Mouse (Mus musculus) spleen, embryonic (tissue): ENCODE results near the gene Vash2.

Source experiments
- CTCF ChIA-PET: fragments of 350-600 bp; sonication (Branson Sonifier 250); formaldehyde crosslinking; loops from one replicate; lab custom pipeline; 2022; lab: Charles Lee

The Vash2 gene

DNA sequence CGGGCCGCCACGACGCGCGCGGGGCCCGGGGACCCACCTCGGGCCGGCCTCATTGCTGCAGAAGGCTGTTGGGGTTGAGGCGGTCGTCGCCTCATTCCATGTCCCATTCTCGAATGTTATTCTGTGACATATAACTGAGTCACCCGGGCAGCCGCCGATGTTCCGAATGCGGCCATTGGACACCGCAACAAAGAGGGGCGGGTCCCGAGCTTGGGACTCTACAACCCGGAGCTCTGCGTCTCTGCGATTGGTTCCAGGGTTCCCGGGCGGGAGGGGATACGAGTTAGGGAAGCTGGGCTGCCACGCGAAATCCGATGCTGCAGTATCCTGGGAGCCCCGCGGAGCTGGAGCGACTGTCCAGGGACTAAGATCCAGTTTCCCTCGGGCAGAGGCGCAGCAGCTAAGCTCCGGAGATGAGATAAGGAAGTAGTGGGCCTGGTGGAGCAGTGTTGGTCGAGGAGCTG, at the start of gene Vash2:
TSS of gene Vash2 (minus strand) at position 197 of the 464 bp plus-strand sequence.
- CTCF ChIA-PET: interaction anchor here (0.6 to 0.7 kb wide), 2 partner anchors 10 to 776 kb away, joined by 3 read pairs; no protein-coding TSS in a partner anchor

DNA sequence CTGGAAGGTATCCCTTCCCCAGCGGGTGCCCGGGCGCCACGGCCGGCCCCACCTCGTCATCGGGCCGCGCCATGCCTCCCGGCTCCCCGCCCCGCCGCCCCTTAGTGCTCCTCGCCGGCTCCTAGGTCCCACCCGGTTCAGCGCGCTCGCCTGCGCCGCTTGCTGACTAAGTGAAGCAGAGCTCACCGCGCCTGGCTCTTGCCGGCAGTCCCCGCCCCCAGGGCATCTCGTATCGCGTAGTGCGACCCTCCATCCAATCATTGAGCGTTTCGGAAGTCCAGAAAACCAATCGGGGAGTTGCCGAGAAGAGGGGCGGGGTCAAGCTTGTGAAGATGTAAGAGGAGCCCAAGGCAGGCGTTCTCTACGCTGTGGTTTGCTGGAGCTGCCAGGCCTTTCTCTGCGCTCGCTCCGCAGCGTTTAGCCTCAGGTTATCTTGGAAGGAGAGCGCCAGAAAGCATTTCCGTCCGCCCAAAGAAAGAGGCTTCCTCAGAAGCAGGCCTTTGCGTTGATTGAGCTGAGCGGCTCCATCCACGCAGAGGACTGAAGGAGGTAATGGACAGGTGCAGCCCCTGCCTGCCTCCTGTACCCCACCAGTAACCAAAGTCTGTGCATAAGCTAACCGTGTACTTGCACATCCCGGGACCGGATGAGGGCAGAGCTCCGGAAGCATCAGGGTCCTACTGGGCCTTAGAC, 47.1 kb upstream of the Vash2 start, which contains the start of gene Flvcr1:
TSS of gene Flvcr1 (minus strand) at position 138 of the 693 bp plus-strand sequence.
- CTCF ChIA-PET: interaction anchor here (0.6 kb wide), 1 partner anchor 196 kb away, joined by 3 read pairs; no protein-coding TSS in a partner anchor

DNA sequence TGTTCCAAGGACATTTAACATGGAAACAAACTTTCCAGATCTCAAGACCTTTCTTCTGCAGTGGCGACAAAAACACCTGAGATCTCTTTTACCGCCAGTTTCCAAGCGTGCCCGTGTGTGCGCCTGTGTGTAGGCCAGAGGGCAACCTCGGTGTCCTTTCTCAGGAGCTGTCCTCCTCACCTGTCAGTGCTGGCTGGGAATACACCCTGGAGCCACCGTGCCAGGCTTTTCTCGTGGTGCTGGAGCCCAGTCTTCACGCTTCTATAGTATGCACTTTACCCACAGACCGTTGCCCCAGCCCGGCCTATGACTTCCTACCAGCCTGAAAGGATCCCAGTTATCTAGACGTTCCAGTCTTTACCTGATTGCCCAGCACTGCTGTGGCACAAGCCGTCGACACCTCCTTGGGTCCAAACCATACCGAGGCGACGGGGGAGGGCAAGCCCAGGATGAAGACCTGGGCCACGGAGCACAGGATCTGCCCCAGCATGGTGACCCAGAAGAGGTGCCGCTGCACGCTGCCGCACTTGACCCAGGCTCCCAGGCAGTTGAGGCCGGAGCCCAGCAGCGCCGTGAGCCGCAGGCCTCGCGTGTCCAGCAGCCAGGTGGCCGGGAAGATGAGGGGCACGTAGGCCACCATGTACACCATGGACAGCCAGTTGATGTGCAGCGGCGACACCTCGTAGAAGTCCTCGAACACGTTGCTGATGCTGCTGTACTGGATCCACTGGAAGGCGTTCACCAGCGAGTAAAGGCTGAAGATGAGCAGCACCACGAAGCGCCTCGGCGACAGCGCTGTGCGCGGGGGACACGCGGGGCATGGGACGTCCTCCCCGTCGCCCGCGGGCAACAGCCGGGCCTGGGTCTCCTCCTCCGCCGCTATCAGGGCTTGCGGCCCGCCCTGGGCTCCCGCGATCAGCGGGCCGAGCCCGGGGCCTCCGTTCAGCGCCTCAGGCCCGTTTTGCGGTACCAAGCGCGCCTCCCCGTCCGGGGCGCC, 46.2 kb upstream of the Vash2 start:
- CTCF ChIA-PET: no interaction called here

DNA sequence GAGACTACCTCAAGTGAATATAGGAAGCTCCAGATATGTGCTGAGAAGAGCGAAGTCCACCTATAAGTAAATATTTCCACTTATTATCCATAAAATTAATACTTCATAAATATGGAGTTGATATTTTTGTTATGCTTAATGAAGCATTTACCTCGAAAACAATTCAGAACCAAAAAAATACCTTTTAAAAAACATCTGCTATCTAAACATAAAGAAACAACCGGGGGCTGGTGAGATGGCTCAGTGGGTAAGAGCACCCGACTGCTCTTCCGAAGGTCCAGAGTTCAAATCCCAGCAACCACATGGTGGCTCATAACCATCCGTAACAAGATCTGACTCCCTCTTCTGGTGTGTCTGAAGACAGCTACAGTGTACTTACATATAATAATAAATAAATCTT, 44.7 kb upstream of the Vash2 start:
- CTCF ChIA-PET: interaction anchor here (0.7 kb wide), 1 partner anchor 15 kb away, joined by 3 read pairs; no protein-coding TSS in a partner anchor

DNA sequence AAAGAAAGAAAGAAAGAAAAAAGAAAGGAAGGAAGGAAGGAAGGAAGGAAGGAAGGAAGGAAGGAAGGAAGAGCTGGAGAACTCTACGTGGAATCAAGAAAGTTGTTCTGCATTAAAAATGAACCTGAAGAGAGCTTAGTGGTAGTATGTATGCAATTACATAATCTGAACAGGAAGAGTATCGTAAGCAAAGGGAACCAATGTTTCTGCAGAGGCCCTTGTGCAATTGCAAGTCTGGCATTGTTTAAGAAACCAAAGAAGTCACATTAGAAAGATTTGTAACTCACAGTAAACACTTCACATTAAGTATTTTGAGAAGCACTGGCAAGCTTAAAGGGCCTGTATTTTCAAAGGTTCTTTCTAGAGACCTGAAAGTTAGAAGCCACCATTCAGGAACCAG, 44.0 kb upstream of the Vash2 start:
- CTCF ChIA-PET: interaction anchor here (0.7 kb wide), 1 partner anchor 14 kb away, joined by 3 read pairs; no protein-coding TSS in a partner anchor

DNA sequence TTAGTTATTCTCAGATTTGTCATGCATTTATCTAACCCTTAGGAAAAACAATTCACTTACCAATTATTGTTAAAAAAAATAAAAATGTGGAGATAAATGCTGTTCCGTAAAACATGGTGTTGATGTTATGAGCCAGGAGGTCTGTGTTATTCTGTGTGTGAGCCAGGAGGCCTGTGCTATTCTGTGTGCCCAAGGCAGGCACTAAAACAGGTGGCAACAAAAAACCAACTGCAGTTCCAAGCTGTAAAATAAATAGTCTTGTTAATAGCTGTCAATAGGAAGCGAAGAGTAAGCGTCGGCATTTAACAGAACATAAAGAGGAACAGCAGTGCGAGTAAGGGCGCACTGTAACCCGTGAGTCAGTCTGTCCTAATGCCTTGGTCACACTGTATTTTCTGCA, 41.9 kb upstream of the Vash2 start:
- CTCF ChIA-PET: no interaction called here

DNA sequence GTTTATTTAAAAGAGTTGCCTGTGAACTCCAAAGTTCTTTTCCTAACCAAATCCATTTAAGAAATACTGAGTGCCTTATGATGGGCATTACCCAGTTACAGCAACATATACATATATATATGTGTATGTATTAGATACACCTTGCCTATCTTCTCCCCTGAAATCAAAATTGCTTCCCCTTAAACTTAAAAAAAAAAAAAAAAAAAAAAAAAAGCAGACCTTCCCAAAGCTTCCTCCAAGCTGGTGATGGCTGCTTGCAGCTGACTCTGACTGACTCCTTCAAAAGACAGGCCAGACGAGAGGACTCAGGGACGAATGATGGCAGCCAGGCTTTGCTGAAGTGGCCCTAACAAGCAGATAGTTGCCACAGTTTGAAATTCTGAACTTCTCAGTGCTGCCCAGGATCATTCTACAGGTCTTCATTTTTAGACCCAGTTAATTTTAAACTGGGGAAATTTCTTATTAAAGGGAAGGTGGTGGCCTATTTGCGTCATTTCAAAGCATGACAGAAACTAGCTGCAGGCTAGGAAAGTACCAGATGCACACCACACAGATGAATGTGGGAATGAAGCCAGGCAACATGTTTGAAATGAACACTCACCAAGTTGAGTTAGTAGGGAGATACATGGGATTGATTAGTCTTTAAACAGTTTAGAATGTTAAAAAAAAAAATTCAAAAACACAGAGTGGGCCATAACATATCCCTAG, 41.3 kb upstream of the Vash2 start:
- CTCF ChIA-PET: interaction anchor here (0.6 kb wide), 1 partner anchor 795 kb away, joined by 4 read pairs; no protein-coding TSS in a partner anchor

DNA sequence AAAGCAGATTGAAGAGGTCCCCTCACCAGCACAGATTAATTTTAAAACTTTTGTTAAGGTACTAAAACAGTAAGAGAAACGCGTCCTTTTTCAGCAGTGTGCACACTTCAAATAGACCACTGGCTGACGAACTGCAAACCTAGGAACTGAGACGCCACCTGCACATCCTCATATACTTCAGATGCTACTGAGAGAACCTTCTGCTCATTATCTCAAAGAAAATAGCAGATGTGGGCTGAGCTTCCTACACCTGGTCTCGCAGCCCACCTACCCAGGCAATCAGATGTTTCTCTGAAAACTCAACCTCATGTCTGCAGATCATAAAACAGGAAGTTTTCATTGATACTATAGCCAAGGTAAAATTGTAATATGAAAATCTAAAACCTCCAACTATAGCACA, 40.7 kb upstream of the Vash2 start:
- CTCF ChIA-PET: interaction anchor here (0.9 kb wide), 1 partner anchor 18 kb away, joined by 3 read pairs; no protein-coding TSS in a partner anchor

DNA sequence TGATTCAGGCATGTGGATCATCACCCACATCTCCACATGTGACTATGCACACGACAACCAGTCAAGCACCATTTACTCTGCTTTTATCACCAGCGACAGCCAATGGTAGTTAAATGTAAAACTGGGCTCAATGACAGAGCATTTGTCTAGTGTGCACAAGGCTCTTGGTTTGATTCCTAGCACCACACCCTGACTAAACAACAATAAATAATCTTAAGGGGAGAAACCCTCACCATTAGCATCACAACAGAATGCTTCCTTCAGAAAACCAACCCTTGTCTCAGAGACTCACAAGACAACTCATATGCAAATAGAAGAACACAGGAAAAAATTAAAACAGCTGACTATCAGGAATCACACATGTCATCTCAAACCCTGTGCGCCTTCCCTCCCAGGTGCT, 35.2 kb upstream of the Vash2 start:
- CTCF ChIA-PET: no interaction called here

DNA sequence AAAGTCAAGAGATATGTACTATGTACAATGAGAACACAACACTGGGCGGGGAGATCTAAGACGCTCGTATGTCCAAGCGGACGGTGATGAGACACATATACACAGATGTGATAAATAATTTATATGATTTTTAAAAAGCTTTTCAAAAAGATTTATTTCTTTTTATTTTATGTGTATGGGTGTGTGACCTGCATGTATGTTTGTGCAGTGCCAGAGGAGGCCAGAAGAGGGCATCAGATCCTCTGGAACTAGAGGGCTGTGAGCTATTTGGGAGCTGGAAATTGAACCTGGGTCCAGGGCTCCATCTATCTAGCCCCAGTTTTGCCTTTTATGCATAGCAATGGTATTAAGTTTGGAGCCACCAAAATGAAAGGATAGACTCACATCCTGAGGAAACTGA, 29.6 kb upstream of the Vash2 start:
- CTCF ChIA-PET: interaction anchor here (1.1 kb wide), 1 partner anchor 15 kb away, joined by 3 read pairs; no protein-coding TSS in a partner anchor

DNA sequence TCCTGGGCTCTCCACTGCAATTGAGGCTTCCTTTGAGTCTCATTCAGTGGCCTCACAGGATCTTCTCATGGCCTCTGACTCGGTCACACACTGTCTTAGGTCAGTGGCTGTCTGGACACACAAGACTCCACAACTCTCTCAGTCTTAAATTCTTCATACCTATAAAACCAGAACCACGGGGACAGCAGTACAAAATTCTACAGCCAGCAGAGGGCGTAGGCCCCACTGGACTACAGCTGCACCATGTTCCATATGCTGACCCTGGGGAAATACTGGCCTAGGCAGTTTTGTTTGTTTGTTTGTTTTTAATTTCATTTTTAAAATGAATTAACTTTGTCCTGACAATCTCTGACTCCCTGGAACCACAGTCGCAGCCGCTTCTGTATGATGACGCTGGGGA, 23.1 kb upstream of the Vash2 start:
- CTCF ChIA-PET: interaction anchor here (0.7 kb wide), 1 partner anchor 310 kb away, joined by 3 read pairs; no protein-coding TSS in a partner anchor

DNA sequence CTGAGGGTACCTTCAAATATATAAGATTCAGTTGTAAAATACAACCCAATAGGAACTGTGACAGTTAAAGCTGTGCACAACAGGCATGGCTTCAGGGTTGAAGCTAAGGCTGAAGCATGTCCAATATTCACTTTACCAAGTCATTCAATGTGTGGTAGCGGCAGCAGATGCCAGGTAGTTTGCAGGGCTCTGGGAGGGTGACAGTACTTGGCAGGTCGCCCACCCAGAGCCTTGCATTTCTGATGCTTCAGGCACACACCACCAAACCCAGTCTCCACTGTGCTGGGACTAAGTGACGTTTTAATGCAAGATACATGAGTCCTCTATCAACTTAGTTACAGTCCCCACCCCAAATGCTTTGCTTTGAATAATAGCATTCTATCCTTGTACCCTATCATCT, 21.6 kb upstream of the Vash2 start:
- CTCF ChIA-PET: no interaction called here

DNA sequence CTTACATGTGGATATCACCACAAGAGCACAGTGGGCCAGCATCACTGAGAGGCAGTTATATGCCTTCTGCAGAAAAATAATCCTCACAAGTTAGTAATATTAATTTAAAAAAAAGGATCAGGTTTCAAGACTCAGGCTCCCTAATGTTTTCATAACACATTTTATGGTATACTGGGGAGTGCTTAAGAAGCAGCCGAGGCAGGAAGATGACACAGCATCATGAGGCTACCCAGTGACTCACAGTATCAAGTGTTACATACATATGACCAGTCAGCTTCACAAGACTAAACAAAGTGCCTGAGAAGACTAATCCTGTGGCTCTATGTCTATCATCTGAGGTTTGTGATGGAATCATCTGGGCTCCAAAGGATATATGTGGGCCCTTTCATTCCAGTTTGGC, 18.9 kb upstream of the Vash2 start:
- CTCF ChIA-PET: no interaction called here

DNA sequence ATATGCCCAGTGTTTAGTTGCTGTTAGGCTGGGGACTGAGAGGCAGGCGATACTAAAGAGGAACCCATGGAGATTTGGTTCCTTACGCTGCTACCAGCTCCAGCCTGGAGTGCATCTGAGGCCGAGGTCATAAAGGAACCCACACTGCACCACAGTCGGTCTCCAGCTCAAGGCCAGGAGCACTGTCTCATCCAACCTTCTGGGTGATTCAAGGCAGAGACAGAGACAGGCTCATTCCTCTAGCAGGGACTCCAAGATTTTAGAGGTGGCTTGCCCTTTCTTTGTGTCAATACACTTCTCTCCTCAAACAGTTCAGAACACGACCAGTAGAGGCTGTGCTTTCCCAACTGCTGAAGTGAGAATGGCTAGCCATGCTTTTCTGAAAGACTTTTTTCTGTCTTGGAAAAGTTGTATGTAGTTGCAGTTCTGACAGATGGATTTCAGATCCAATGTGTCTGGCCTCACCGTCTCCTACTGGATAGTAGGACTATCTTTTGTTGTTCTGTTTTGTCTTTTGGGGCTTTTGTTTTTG, 17.3 kb upstream of the Vash2 start:
- CTCF ChIA-PET: no interaction called here

DNA sequence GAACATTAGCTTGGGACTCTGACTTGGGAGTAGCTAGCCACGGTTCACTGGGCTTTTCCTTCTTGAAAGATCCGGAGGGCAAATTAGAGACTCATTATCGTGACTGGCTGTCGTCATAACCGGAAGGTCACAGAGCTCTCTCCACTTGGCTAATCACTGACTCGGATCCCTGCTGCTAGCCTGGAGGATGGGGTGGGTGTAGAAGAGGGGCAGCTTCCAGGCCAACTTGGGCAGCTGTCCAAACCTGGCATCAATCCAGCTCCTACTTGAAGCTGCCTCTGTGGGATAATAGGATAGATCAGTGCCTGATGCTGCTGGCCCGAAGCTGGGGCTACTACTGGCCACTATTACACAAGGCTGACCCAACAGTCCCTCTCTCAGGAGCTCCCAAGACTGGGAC, 16.5 kb upstream of the Vash2 start:
- CTCF ChIA-PET: no interaction called here

DNA sequence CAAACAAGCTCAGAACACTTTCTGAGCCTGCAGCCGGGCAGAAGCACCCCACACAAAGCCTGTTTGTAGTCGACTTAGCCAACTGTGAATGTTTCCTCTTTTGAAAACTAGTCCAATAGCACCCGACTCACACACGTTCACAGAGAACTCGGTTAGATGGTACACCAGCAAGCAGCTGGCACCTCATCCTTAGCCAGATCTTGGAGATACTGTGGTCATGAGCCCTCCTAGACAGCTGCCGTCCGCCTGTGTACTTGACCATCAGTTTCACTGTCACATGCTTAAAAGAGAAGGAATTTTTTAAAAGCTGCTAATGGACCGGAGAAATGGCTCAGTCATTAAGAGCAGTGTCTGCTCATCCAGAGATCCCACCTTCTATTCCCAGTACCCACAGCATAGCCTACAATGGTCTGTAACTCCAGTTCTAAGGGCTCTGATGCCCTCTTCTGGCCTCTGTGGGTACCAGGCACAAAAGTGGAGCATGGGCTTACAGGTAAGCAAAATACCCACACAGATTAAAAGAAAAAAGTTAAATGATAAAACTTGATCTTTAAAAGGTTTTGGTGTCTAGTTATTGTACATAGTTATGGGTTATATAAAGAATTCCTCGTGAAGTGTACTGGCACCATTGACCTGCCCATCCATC, 10.5 kb upstream of the Vash2 start:
- CTCF ChIA-PET: interaction anchor here (0.7 kb wide), 1 partner anchor 46 kb away, joined by 3 read pairs; no protein-coding TSS in a partner anchor

DNA sequence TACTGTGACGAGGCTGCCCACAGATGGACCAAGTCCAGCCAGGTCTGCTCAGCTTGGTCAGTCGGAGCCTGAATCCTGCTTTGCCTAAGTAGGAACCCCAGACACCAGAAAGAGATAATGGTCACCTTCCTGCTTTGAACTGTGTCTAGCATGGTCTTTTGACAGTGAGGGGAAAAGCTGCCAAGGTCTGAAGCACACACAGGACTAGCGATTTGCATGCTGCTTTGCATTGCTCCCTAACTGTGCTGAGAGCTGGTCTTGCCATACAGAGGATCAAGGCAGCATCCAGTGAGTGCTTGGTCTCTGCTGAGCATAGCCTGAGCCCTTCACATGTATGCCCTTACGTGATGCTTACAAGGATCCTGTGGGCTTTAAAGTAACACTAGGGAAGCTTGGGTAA, 2.3 kb upstream of the Vash2 start:
- CTCF ChIA-PET: no interaction called here

DNA sequence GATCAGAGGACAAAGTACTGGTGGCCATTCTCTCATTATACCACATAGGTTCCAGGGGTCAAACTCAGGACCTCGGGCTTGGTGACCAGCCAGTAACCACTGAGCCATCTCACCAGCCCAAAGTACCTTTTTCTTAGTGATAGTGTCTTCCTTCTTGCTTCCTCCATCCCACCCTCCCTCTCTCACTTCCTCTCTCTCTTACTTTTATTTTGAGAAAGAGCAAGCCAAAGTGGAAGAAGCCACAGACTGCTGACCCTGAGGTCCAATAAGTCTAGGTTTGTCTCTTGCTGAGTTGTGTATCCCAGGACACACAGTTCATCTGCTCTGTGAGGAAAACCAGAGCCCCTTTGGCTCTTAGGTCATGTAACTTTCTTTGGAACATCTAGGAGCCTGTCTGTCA, 1.4 kb upstream of the Vash2 start:
- CTCF ChIA-PET: no interaction called here

DNA sequence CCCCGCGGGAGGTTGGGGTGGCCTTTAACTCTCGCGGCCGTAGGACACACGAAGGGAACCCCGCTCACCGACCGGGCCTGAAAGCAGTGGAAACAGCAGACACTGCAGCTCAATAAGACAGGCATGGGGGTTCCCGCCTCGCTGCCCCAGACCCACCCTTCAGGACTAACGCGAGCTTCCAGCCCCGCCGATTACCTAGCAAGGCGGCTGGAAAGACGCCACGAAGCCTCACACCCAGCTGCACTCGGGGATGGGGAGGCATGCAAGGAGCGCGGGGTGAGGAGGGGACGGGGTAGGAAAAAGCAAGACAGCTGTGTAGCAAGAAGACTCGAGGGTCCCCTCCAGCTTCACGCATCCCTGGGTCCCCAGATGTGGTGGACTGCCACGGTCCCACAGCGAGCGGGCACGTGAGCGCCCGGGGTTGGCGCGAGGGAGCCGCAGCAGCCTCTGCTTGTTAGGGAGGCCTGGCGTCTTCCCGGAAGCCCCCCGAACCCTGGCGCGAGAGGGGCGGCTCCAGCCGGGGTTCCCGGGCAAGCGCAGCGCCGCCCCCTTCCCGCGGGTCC, 504 bp downstream of the Vash2 start:
- CTCF ChIA-PET: interaction anchor here (0.6 kb wide), 1 partner anchor 10 kb away, joined by 3 read pairs; no protein-coding TSS in a partner anchor

DNA sequence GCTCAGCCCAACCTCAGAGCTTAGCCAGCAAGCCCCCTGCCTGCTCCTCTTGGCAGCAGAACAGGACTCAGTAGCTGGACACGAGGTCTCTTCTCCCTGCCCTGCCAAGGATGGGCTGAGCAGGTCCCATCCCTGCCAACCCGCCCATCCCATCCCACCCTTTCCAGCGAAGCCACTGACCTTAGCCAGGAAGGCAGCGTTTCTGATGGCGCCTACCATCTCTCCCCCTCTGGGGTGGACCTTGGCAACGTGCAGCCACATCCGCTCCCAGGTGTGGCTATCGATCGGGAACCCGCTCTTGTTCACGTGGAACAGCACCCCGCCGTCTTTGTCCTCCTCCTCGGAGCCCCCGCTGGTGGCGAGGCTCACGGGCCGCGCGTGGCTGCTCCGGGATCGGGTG, 1.1 kb downstream of the Vash2 start:
- CTCF ChIA-PET: no interaction called here
